ENCODE assay signal across 20 mouse cellular contexts in genomic region chr4:97918675-97919074, GRCm38 (mm10).
DNase-seq lines count a peak whose midpoint lies in the region; ATAC-seq and TF ChIP-seq lines count a peak whose summit lies in the region.
"Had no signal": no experiment of that assay in that cellular context is flagged by ENCODE, and none has a peak within 500 bp of the region (broad histone marks: within the 10 kb centered on the region; RNA-seq: fewer than 3 reads in every experiment).

No protein-coding gene starts in this region.

- H3K9ac ChIP-seq in forebrain, embryonic 12.5 days: no peak overlapping the region
- H3K9ac ChIP-seq in forebrain, postnatal 0 days: no peak overlapping the region
- H3K9ac ChIP-seq in heart, postnatal 0 days (replicated peaks; ENCODE audit: low read depth, low read length): no peak overlapping the region
- H3K9ac ChIP-seq in liver, embryonic 14.5 days (replicated peaks): no peak overlapping the region
- no peak overlapping the region for H3K9ac ChIP-seq in liver, embryonic 11.5 days (ENCODE audit: low read depth, low read length)
- H3K9ac ChIP-seq: embryonic facial prominence, embryonic 15.5 days; limb, embryonic 15.5 days; neural tube, embryonic 13.5 days had no signal

- no peaks in the 10 kb centered on the region for H3K27me3 ChIP-seq in forebrain, embryonic 12.5 days
- no peaks in the 10 kb centered on the region for H3K27me3 ChIP-seq in forebrain, postnatal 0 days (ENCODE audit: insufficient read depth, low read length)
- H3K27me3 ChIP-seq in heart, postnatal 0 days (ENCODE audit: control insufficient read depth, insufficient read depth, low read length): no peaks in the 10 kb centered on the region
- H3K27me3 ChIP-seq in liver, embryonic 14.5 days (ENCODE audit: control insufficient read depth, insufficient read depth, low read length): no peaks in the 10 kb centered on the region
- H3K27me3 ChIP-seq in liver, embryonic 11.5 days (replicated peaks; ENCODE audit: control insufficient read depth, insufficient read depth, low read length): no peaks in the 10 kb centered on the region
- H3K27me3 ChIP-seq: embryonic facial prominence, embryonic 15.5 days; limb, embryonic 15.5 days; neural tube, embryonic 13.5 days had no signal

- WGBS in forebrain, embryonic 12.5 days: 58% methylated on average over 3 of the region's 3 CpGs
- 52% methylated on average over 3 of the region's 3 CpGs for WGBS in forebrain, postnatal 0 days
- 44% methylated on average over 3 of the region's 3 CpGs for WGBS in heart, postnatal 0 days
- 54% methylated on average over 3 of the region's 3 CpGs for WGBS in liver, embryonic 14.5 days (ENCODE audit: insufficient replicate concordance)
- 60% methylated on average over 3 of the region's 3 CpGs for WGBS in liver, embryonic 11.5 days

- 0 out of 2 replicates have a peak overlapping the region, but pooled peaks have one; percentile 44 for H3K27ac ChIP-seq in forebrain, embryonic 12.5 days
- no peak overlapping the region for H3K27ac ChIP-seq in forebrain, postnatal 0 days (ENCODE audit: low read depth, low read length)
- peak overlapping the region; percentile 48; the same call in 1 of the 2 replicates for H3K27ac ChIP-seq in heart, postnatal 0 days (ENCODE audit: low read depth)
- H3K27ac ChIP-seq in liver, embryonic 14.5 days: no peak overlapping the region
- H3K27ac ChIP-seq in liver, embryonic 11.5 days (ENCODE audit: low read depth, low read length): no peak overlapping the region
- peak overlapping the region; percentile 14; the same call in 1 of the 2 replicates for H3K27ac ChIP-seq in brown adipose tissue, adult 24 weeks (replicated peaks; ENCODE audit: low read depth, low read length)
- H3K27ac ChIP-seq: embryonic facial prominence, embryonic 15.5 days; limb, embryonic 15.5 days had no signal

- H3K4me2 ChIP-seq in forebrain, embryonic 12.5 days: no peak overlapping the region
- no peak overlapping the region for H3K4me2 ChIP-seq in forebrain, postnatal 0 days (ENCODE audit: low read depth)
- H3K4me2 ChIP-seq in heart, postnatal 0 days (ENCODE audit: low read depth, low read length): no peak overlapping the region
- no peak overlapping the region for H3K4me2 ChIP-seq in liver, embryonic 14.5 days (ENCODE audit: low read depth)
- H3K4me2 ChIP-seq in liver, embryonic 11.5 days: no peak overlapping the region
- H3K4me2 ChIP-seq: embryonic facial prominence, embryonic 15.5 days; limb, embryonic 15.5 days; neural tube, embryonic 13.5 days had no signal

- intact Hi-C loops in heart, postnatal 14 days (cut with DNase I): no loop called here
- intact Hi-C loops in left cerebral cortex, postnatal 25 days (cut with DNase I): no loop called here

- no peaks in the 10 kb centered on the region for H3K36me3 ChIP-seq in forebrain, embryonic 12.5 days (replicated peaks)
- no peaks in the 10 kb centered on the region for H3K36me3 ChIP-seq in forebrain, postnatal 0 days (ENCODE audit: insufficient read depth)
- H3K36me3 ChIP-seq in heart, postnatal 0 days (replicated peaks; ENCODE audit: control insufficient read depth, insufficient read depth, low read length): no peaks in the 10 kb centered on the region
- H3K36me3 ChIP-seq in liver, embryonic 14.5 days (replicated peaks; ENCODE audit: control insufficient read depth, insufficient read depth, low read depth): no peaks in the 10 kb centered on the region
- H3K36me3 ChIP-seq in liver, embryonic 11.5 days (ENCODE audit: control insufficient read depth, insufficient read depth, low read length): no peaks in the 10 kb centered on the region
- H3K36me3 ChIP-seq: embryonic facial prominence, embryonic 15.5 days; limb, embryonic 15.5 days; neural tube, embryonic 13.5 days had no signal

- ATAC-seq in forebrain, embryonic 12.5 days (ENCODE audit: low FRiP score): no peak
- no peak for ATAC-seq in forebrain, postnatal 0 days
- no peak for ATAC-seq in heart, postnatal 0 days (ENCODE audit: insufficient read depth, low read depth)
- no peak for ATAC-seq in liver, embryonic 14.5 days (ENCODE audit: insufficient read depth)
- no peak for ATAC-seq in liver, embryonic 11.5 days (replicated peaks; ENCODE audit: low FRiP score)

- peaks cover 28% of the 10 kb centered on the region for H3K4me1 ChIP-seq in forebrain, embryonic 12.5 days
- peaks cover 10% of the 10 kb centered on the region for H3K4me1 ChIP-seq in forebrain, postnatal 0 days (ENCODE audit: insufficient read depth)
- peaks cover 12% of the 10 kb centered on the region for H3K4me1 ChIP-seq in heart, postnatal 0 days (ENCODE audit: control insufficient read depth, insufficient read depth)
- H3K4me1 ChIP-seq in liver, embryonic 14.5 days (replicated peaks; ENCODE audit: control insufficient read depth in 2 of 2, insufficient read depth in 2 of 2, low read length in 1 of 2): peaks cover 0 to 9% of the 10 kb centered on the region in 2 experiments; a peak in 2 of 4 replicates
- H3K4me1 ChIP-seq in liver, embryonic 11.5 days (replicated peaks; ENCODE audit: control insufficient read depth, insufficient read depth, low read length): peaks cover 3% of the 10 kb centered on the region; the same call in 1 of the 2 replicates
- H3K4me1 ChIP-seq in brown adipose tissue, adult 24 weeks (ENCODE audit: control insufficient read depth, insufficient read depth, insufficient read length, low read length): peaks cover 23% of the 10 kb centered on the region

- no peak for TF ChIP-seq CTCF in forebrain, postnatal 0 days (IDR thresholded peaks at IDR 0.05; ENCODE audit: low read depth)
- peak; percentile 33 for TF ChIP-seq CTCF in heart, postnatal 0 days (IDR thresholded peaks at IDR 0.05; ENCODE audit: low read depth)
- peak; percentile 7; the same call in 1 of the 2 replicates for TF ChIP-seq CTCF in liver, embryonic 14.5 days (IDR thresholded peaks at IDR 0.05; ENCODE audit: low read depth)

- no peak for TF ChIP-seq EP300 in heart, postnatal 0 days (IDR thresholded peaks at IDR 0.05; ENCODE audit: low read depth)
- TF ChIP-seq EP300 in liver, embryonic 14.5 days (IDR thresholded peaks at IDR 0.05; ENCODE audit: low read depth): no peak

- H3K9me3 ChIP-seq in forebrain, embryonic 12.5 days: no peaks in the 10 kb centered on the region
- H3K9me3 ChIP-seq in forebrain, postnatal 0 days (ENCODE audit: low read length): no peaks in the 10 kb centered on the region
- no peaks in the 10 kb centered on the region for H3K9me3 ChIP-seq in heart, postnatal 0 days (replicated peaks; ENCODE audit: control insufficient read depth, low read length)
- H3K9me3 ChIP-seq in liver, embryonic 14.5 days (ENCODE audit: control insufficient read depth, low read length): no peaks in the 10 kb centered on the region
- no peaks in the 10 kb centered on the region for H3K9me3 ChIP-seq in liver, embryonic 11.5 days (ENCODE audit: control insufficient read depth, low read length)
- H3K9me3 ChIP-seq: embryonic facial prominence, embryonic 15.5 days; limb, embryonic 15.5 days; neural tube, embryonic 13.5 days had no signal

- H3K4me3 ChIP-seq in forebrain, embryonic 12.5 days (replicated peaks): no peak overlapping the region
- no peak overlapping the region for H3K4me3 ChIP-seq in forebrain, postnatal 0 days (ENCODE audit: low read depth, low read length)
- H3K4me3 ChIP-seq in heart, postnatal 0 days (ENCODE audit: low read depth, low read length): no peak overlapping the region
- no peak overlapping the region for H3K4me3 ChIP-seq in liver, embryonic 14.5 days (ENCODE audit: insufficient read depth in 1 of 2, low read depth in 2 of 2, low read length in 2 of 2)
- H3K4me3 ChIP-seq in liver, embryonic 11.5 days (ENCODE audit: low read depth, low read length): no peak overlapping the region
- no peak overlapping the region for H3K4me3 ChIP-seq in brown adipose tissue, adult 24 weeks (ENCODE audit: insufficient read depth, low read depth, low read length)
- H3K4me3 ChIP-seq: embryonic facial prominence, embryonic 15.5 days; limb, embryonic 15.5 days; neural tube, embryonic 13.5 days had no signal

- no peak for DNase-seq in forebrain, postnatal 0 days
- DNase-seq in heart, postnatal 0 days (ENCODE audit: low spot score): no peak
- no peak for DNase-seq in heart, postnatal 14 days
- DNase-seq in liver, embryonic 14.5 days (ENCODE audit: low read depth in 3 of 3, low spot score in 3 of 3): no peak
- no peak for DNase-seq in liver, embryonic 11.5 days (ENCODE audit: low spot score)
- DNase-seq in left cerebral cortex, postnatal 25 days (ENCODE audit: low spot score in 2 of 2): no peak
- DNase-seq: adrenal gland, postnatal 10 days; B cell, adult 2 months; cerebellum, adult 8-10 months; heart, postnatal 36 days; kidney, adult 18-20 months; kidney, postnatal 36 days; lung, postnatal 14 days; right cerebral cortex, postnatal 25 days; thymus, postnatal 25 days had no signal

Comparison
In these comparisons a context has a peak if more than half of its experiments do, and no peak if none do; other contexts are left out.
1. H3K27ac ChIP-seq: peak in forebrain, embryonic 12.5 days (single experiment), heart, postnatal 0 days (single experiment) and brown adipose tissue, adult 24 weeks (single experiment); none in forebrain, postnatal 0 days (single experiment), liver, embryonic 14.5 days (single experiment) and liver, embryonic 11.5 days (single experiment).